Mouse (Mus musculus): ENCODE measurements at regions not wholly inside any gene's neighbourhood (a gene's known extent, or its start where the extent isn't known, plus 50 kb on each side); places are given as distances from the start of the nearest gene placed in this dataset.
"Not testable (repeated sequence)": the region's sequence is repeated elsewhere in the genome, so short reads cannot be mapped to it uniquely, and the experiment has no call there.

DNA sequence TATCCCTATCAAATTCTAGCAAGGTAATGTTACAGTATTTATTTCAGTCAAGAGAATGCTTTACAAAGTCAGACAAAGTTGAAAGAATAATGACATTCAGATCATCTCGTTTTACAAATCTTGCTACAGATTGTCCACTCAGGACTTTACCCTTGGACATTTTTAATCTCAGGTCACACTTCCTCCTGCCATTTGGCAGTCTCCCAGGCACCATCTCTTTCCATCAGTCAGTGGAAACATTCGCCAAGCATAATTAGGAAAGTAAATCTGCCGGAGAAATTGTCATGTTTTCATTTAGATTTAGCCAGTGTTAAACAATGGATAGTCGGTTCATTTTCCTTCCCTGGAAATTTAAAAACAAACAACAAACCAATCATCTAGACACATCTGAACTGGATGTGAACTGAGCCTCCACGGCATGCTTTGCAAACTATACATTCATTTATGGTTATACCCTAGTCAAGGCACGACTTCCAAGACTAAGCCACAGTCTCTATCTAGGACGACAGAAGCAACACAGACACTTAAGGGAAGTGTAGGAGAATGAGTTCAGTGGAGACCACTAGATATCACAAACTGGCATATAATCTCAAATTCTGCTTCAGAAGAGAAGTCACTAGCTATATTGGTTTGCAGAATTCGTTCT, 839.4 kb downstream of the Cypt12 start:
- WGBS (ENCODE audit: missing documents): 66% methylated on average over 8 of the region's 8 CpGs
- H3K79me2 ChIP-seq (ENCODE audit: inconsistent target): no peaks in the 10 kb centered on the region
- no peaks in the 10 kb centered on the region for H3K36me3 ChIP-seq (ENCODE audit: inconsistent target)
- no peak overlapping the region for H3K4me3 ChIP-seq (ENCODE audit: inconsistent target)
- H3K27ac ChIP-seq: no peak overlapping the region

DNA sequence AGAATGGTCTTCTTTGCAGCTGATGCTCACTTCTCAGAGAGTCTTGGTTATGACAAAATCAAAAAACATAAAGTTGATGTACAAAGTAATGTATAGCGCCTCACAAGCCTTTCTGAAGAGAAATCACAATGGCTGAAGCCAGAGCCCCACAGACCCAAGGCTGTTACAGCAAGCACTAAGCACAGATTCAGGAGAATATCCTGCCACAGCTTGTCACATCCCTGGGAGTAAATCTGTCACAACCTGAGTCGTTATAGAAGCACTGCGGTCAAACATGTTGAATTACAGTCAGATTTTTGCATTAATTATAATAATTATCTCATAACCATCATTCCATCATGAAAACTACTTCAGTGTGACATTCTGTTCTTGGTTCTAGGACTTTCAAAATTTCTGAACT, 825.7 kb downstream of the 1700064H15Rik start:
- no peak overlapping the region for H3K4me3 ChIP-seq (ENCODE audit: inconsistent target)
- WGBS (ENCODE audit: missing documents): 69% methylated on average over 3 of the region's 3 CpGs
- H3K27ac ChIP-seq: no peak overlapping the region
- H3K79me2 ChIP-seq (ENCODE audit: inconsistent target): no peaks in the 10 kb centered on the region
- no peaks in the 10 kb centered on the region for H3K36me3 ChIP-seq (ENCODE audit: inconsistent target)

- H3K4me3 ChIP-seq (ENCODE audit: inconsistent target); H3K36me3 ChIP-seq (ENCODE audit: inconsistent target); H3K79me2 ChIP-seq (ENCODE audit: inconsistent target); H3K27ac ChIP-seq: not testable (repeated sequence)
- 66% methylated on average over 2 of the region's 2 CpGs for WGBS (ENCODE audit: missing documents)
These were observed 799.6 kb downstream of the 1700064H15Rik start for GRCm38 (mm10) chr3:18828788-18829320.

DNA sequence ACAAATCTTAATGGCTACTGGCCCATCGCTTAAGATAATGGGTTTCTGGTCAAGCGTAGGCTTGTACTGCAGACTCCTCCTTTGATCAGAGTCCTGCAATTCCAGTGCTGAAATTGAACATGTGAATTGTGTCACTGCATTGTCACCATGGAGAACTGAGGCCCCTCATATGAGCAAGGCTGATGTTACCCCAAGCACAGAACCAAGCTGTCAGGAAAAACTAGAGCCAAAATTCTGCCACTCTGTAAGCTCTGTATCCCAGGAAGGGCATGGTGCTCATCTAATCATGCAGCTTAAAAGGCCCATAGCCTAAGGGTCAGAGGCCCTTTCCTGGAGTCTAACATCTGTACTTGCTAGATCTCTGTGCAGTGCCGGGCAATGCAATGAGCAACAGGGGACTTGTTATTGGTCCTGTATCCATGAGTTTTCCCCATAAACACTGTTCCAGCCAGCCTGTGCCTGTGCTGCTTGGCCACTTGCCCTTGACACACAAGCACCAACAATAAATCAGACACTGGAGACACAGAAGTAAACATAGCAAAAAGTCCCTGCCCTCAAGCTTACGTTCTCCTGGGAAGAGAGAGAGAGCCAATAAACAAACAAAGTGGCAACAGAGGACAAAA, 760.2 kb downstream of the 1700064H15Rik start:
- WGBS (ENCODE audit: missing documents): 76% methylated on average over 4 of the region's 4 CpGs
- no peak overlapping the region for H3K27ac ChIP-seq
- no peak overlapping the region for H3K4me3 ChIP-seq (ENCODE audit: inconsistent target)
- no peaks in the 10 kb centered on the region for H3K36me3 ChIP-seq (ENCODE audit: inconsistent target)
- no peaks in the 10 kb centered on the region for H3K79me2 ChIP-seq (ENCODE audit: inconsistent target)

DNA sequence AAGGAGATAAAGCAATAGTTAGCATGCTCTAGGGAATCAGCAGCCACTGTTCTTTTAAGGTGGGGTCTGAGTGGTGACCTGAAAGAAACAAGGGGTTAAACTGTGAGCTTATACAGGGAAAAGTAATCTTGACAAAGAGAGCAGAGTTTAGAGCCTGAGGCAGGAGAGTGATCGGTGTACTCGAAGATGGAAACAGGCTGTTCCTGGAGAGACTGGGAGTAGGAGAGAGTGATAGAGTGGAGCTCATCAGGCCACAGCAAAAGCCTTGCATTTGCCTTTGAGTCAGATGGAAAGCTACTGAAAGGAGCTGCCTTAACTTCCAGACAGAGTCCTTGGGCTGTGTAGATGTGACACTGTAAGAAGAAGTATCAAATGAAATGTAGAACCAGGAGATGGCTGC, 759.7 kb downstream of the 1700064H15Rik start:
- 47% methylated on average over 2 of the region's 2 CpGs for WGBS (ENCODE audit: missing documents)
- Histone ChIP-seq H3K27ac (no peak overlapping the region), H3K4me3 (ENCODE audit: inconsistent target) (no peak overlapping the region), H3K36me3 (ENCODE audit: inconsistent target) (no peaks in the 10 kb centered on the region), H3K79me2 (ENCODE audit: inconsistent target) (no peaks in the 10 kb centered on the region)

- Histone ChIP-seq H3K27ac (no peak overlapping the region), H3K36me3 (ENCODE audit: inconsistent target) (no peaks in the 10 kb centered on the region), H3K4me3 (ENCODE audit: inconsistent target) (no peak overlapping the region), H3K79me2 (ENCODE audit: inconsistent target) (no peaks in the 10 kb centered on the region)
- 84% methylated on average over 1 of the region's 1 CpGs for WGBS (ENCODE audit: missing documents)
These were observed 751.4 kb downstream of the 1700064H15Rik start for GRCm38 (mm10) chr3:18877060-18877459.

- WGBS (ENCODE audit: missing documents): 75% methylated on average over 3 of the region's 3 CpGs
- Histone ChIP-seq H3K4me3 (ENCODE audit: inconsistent target) (no peak overlapping the region), H3K27ac (no peak overlapping the region), H3K79me2 (ENCODE audit: inconsistent target) (no peaks in the 10 kb centered on the region), H3K36me3 (ENCODE audit: inconsistent target) (no peaks in the 10 kb centered on the region)
These were observed 750.9 kb downstream of the 1700064H15Rik start for GRCm38 (mm10) chr3:18877572-18877971.

DNA sequence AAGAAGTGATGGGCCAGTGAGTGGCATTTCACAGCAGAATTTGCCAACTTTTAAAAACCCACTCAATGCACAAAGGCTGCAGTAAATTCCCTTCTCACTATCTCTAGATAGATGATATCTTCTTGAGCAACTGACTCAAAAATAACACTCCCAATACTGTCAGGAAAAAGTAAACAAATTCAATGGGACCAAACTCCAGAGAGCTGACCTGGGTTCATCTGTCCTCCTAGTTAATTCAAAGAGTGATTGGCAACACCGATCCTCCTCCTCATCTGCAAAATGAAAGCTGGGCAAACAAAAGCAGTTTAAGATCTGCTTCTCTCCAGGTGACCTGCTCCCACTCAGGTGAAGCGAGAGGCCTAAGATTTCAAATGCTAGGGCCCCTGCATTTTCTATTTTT, 747.3 kb downstream of the 1700064H15Rik start:
- no peaks in the 10 kb centered on the region for H3K36me3 ChIP-seq (ENCODE audit: inconsistent target)
- no peaks in the 10 kb centered on the region for H3K79me2 ChIP-seq (ENCODE audit: inconsistent target)
- 90% methylated on average over 2 of the region's 2 CpGs for WGBS (ENCODE audit: missing documents)
- H3K27ac ChIP-seq: no peak overlapping the region
- no peak overlapping the region for H3K4me3 ChIP-seq (ENCODE audit: inconsistent target)

GRCm38 (mm10) chr3:18892813-18893212, 735.7 kb downstream of the 1700064H15Rik start:
- Histone ChIP-seq H3K27ac (no peak overlapping the region), H3K4me3 (ENCODE audit: inconsistent target) (no peak overlapping the region), H3K36me3 (ENCODE audit: inconsistent target) (no peaks in the 10 kb centered on the region), H3K79me2 (ENCODE audit: inconsistent target) (no peaks in the 10 kb centered on the region)
- 79% methylated on average over 2 of the region's 2 CpGs for WGBS (ENCODE audit: missing documents)

GRCm38 (mm10) chr3:18905769-18906168, 722.7 kb downstream of the 1700064H15Rik start:
- Histone ChIP-seq H3K4me3 (ENCODE audit: inconsistent target) (no peak overlapping the region), H3K27ac (no peak overlapping the region), H3K36me3 (ENCODE audit: inconsistent target) (no peaks in the 10 kb centered on the region), H3K79me2 (ENCODE audit: inconsistent target) (no peaks in the 10 kb centered on the region)
- 0% methylated on average over 3 of the region's 3 CpGs for WGBS (ENCODE audit: missing documents)

GRCm38 (mm10) chr3:18906210-18906609, 722.3 kb downstream of the 1700064H15Rik start:
- H3K4me3 ChIP-seq (ENCODE audit: inconsistent target): no peak overlapping the region
- H3K79me2 ChIP-seq (ENCODE audit: inconsistent target): no peaks in the 10 kb centered on the region
- H3K27ac ChIP-seq: no peak overlapping the region
- whole genome bisulfite sequencing (ENCODE audit: missing documents): 53% methylated on average over 5 of the region's 5 CpGs
- no peaks in the 10 kb centered on the region for H3K36me3 ChIP-seq (ENCODE audit: inconsistent target)

DNA sequence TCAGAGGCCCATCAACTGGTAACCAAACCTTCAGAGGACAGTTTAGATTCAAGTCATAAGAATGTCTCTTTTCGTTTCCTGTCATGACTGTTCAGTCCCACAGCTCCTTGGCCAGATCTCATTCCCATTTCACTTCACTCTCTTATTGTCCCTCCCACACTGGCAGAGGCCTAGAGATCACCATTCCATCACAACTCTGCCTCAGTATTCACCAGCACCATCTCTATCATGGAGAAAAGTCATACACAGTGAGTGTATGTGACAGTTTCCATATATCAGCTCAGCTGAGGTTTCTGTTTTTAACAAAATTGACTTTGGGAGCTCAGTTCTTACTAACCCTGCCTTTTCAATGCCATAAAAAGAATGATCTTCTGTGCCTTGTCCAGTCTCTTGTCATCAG, 719.7 kb downstream of the 1700064H15Rik start:
- Histone ChIP-seq H3K27ac (no peak overlapping the region), H3K4me3 (ENCODE audit: inconsistent target) (no peak overlapping the region), H3K36me3 (ENCODE audit: inconsistent target) (no peaks in the 10 kb centered on the region), H3K79me2 (ENCODE audit: inconsistent target) (no peaks in the 10 kb centered on the region)
- WGBS (ENCODE audit: missing documents): 75% methylated on average over 1 of the region's 1 CpGs

DNA sequence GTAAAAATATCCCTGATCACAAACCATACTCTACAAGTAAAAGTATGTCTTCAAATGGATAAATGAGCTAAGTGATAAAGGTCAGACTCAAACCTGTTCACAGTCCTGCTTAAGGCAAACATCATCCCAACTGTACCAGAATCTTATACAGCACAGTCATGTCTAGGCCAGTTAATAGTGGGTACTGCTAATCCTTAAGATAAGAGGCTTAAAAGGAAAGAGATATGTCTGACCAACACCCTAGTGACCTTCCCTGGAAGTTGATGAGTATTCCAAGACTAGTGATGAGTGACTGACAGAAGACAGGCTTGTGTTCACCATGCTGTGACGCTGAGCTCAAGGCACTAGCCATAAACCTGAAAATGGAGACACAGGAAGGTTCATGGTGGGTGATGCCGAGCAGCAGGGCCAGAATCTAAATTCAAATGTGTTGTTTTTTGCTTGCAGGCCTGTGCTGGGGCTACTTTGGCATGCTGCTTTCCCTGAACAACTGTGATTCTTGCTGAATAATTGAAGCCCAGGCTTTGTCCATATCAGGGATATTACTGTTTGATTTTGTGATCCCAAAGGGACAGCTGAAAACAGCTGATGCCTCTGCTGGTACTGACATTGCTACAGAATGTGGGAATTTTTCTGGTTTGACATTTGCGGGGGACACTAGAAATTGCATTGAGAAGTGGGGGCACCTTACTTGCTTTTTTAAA, 699.9 kb downstream of the 1700064H15Rik start:
- 80% methylated on average over 3 of the region's 3 CpGs for WGBS (ENCODE audit: missing documents)
- H3K4me3 ChIP-seq (ENCODE audit: inconsistent target): no peak overlapping the region
- H3K27ac ChIP-seq: no peak overlapping the region
- no peaks in the 10 kb centered on the region for H3K36me3 ChIP-seq (ENCODE audit: inconsistent target)
- H3K79me2 ChIP-seq (ENCODE audit: inconsistent target): no peaks in the 10 kb centered on the region

- no peaks in the 10 kb centered on the region for H3K36me3 ChIP-seq (ENCODE audit: inconsistent target)
- H3K27ac ChIP-seq: no peak overlapping the region
- 88% methylated on average over 2 of the region's 3 CpGs for WGBS (ENCODE audit: missing documents)
- H3K79me2 ChIP-seq (ENCODE audit: inconsistent target): no peaks in the 10 kb centered on the region
- no peak overlapping the region for H3K4me3 ChIP-seq (ENCODE audit: inconsistent target)
These were observed 699.4 kb downstream of the 1700064H15Rik start for GRCm38 (mm10) chr3:18929105-18929492.

Data from macrophage (primary cell).